Mouse (Mus musculus) left cerebral cortex, adult 9 months (tissue): ENCODE measurements around the gene Hoxa4.

Experiments used
- DNase-seq, 2 experiments: peaks; one replicate each; pipeline ENCODE4 v3.0.0; 2022; ENCODE audit warnings: low spot score in 2 of 2

Gene Hoxa4

GRCm38 (mm10) chr6:52152226-52153193 is 39.0 kb downstream of the Hoxa4 start:
- no peak for DNase-seq

- DNase-seq: no peak
These were observed 40.0 kb downstream of the Hoxa4 start for GRCm38 (mm10) chr6:52151571-52151970.

DNA sequence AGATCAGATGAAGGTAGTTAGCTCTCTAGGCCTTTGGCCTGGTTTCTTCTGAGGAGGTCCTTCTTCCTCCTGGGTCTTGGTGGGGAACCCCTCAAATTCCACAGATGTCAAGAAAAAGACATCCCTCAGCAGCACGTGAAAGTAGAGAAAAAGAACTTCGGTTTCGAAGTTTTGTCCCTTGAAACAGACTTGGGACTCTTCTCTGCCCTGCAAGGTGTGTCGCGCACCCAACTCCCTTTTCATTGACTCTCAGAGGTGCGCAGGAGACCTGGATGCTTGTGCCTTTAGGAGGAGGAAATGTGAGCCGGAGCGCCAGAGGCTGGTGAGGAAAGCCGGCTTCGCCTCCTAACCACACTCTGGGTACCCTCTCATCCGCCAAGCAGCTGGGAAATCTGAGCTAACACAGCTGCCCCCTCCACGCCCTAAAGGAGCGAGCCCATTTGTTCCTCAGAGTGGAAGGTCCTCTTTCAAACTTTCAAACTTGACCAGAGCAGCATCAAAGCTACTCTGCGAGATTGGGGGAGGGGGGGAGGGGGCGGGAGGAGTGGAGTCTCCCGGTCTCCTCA is 41.1 kb downstream of the Hoxa4 start:
- DNase-seq: no peak
